Mouse (Mus musculus) megakaryocyte, embryonic 14.5 days (primary cell): ENCODE measurements around the gene Edar.

Source experiments
- FLI1 ChIP-seq: IDR thresholded peaks from 2 replicates; pipeline ENCODE4 v1.6.1; 2012; ENCODE audit warnings: low read length, inconsistent platforms, mixed read lengths
- GATA1 ChIP-seq: IDR thresholded peaks from 3 replicates; pipeline ENCODE4 v1.6.1; 2012; ENCODE audit warnings: mixed read lengths, low read length, inconsistent platforms, borderline replicate concordance

DNA sequence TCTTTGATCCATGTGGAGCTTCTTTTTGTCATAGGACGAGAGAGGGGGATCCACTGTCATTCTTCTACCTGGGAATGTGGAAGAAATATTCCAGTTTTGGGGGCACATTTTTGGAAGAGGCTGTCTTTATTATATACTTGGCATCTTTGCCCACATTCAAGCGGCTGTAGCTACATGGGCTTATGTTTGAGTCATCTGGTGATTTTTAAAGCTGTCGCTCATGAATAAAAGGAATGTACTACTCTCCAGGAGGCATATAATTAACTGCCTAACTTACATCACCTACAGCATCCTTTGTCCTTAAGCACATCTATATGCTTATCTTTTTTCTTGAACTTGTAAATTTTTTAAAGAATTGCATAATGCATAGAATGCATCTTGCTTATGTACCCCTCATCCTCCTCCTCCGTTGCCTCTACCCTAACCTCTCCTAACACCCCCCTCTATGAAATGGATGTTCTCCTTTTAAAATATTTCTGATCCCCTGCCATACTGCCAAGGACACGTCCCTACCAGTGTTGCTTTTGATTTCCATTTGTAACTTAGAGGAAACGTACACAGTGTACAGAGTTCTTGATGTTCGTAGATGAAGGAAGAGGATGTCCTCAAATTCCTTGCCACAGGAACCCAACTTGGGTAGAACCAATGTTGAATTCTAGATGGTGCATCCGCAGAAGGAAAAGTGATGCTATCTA, 120.6 kb downstream of the Edar start:
- TF ChIP-seq GATA1: no peak
- TF ChIP-seq FLI1: no peak
